Comparison of ENCODE assay signal across 18 mouse cellular contexts in the genomic region with DNA sequence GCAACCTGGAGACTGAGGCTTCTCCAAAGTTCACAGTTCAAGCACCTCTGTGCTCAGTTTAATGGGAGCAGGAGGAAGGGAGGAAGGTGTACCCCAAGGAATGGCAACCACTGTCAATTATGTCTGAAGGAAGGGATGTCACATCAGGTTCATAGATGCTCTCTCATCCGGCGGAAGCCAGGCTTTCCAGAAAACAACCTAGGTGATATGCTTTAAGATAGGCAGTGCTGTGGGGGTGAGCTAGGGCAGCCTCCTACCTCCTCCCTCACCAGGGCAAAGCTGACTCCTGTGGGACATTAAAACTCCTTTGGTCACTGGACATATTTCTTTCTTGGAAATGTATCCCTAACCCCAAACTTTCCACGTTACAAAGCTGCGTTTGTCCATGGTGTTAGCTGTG. TPM values are rescaled to one million over a fixed set of nuclear protein-coding genes. Genes with fewer than 3 reads are reported as not detected.
DNase-seq lines count a peak whose midpoint lies in the region; ATAC-seq lines count a peak whose summit lies in the region.
"Had no signal": no experiment of that assay in that cellular context is flagged by ENCODE, and none has a peak within 500 bp of the region (broad histone marks: within the 10 kb centered on the region; RNA-seq: fewer than 3 reads in every experiment).

No protein-coding gene starts in this region.

- no peak for ATAC-seq in forebrain, embryonic 14.5 days
- ATAC-seq in forebrain, embryonic 11.5 days (replicated peaks; ENCODE audit: low FRiP score), result no peak
- no peak for ATAC-seq in kidney, embryonic 16.5 days (ENCODE audit: low FRiP score, low TSS enrichment)
- peak; percentile 65 for ATAC-seq in inflammation-experienced regulatory T-cells, adult 6 months

- 60% methylated on average over 4 of the region's 4 CpGs for WGBS in forebrain, embryonic 14.5 days
- WGBS in forebrain, embryonic 11.5 days, result 70% methylated on average over 4 of the region's 4 CpGs
- WGBS in kidney, embryonic 16.5 days, result 50% methylated on average over 4 of the region's 4 CpGs

- H3K27me3 ChIP-seq in forebrain, embryonic 14.5 days (replicated peaks; ENCODE audit: control insufficient read depth, insufficient read depth, low read length), result no peaks in the 10 kb centered on the region
- no peaks in the 10 kb centered on the region for H3K27me3 ChIP-seq in forebrain, embryonic 11.5 days (ENCODE audit: control insufficient read depth, insufficient read depth, low read length)
- no peaks in the 10 kb centered on the region for H3K27me3 ChIP-seq in kidney, embryonic 16.5 days (ENCODE audit: insufficient read depth, low read length)
- H3K27me3 ChIP-seq: hindbrain, embryonic 15.5 days; Patski had no signal

- no peaks in the 10 kb centered on the region for H3K9me3 ChIP-seq in forebrain, embryonic 14.5 days (replicated peaks; ENCODE audit: control insufficient read depth, low read length)
- H3K9me3 ChIP-seq in forebrain, embryonic 11.5 days (ENCODE audit: control insufficient read depth, low read length), result no peaks in the 10 kb centered on the region
- H3K9me3 ChIP-seq in kidney, embryonic 16.5 days (ENCODE audit: low read length), result no peaks in the 10 kb centered on the region
- H3K9me3 ChIP-seq: hindbrain, embryonic 15.5 days had no signal

- 0 out of 2 replicates have a peak overlapping the region, but pooled peaks have one; percentile 14 for H3K4me2 ChIP-seq in forebrain, embryonic 14.5 days (ENCODE audit: low read length)
- no peak overlapping the region for H3K4me2 ChIP-seq in forebrain, embryonic 11.5 days (ENCODE audit: low read depth, low read length, severe bottlenecking)
- peak overlapping the region; percentile 24; the same call in 1 of the 2 replicates for H3K4me2 ChIP-seq in kidney, embryonic 16.5 days (replicated peaks; ENCODE audit: low read depth, low read length)
- H3K4me2 ChIP-seq: hindbrain, embryonic 15.5 days; liver, embryonic 11.5 days had no signal

- no peak overlapping the region for H3K27ac ChIP-seq in forebrain, embryonic 14.5 days (ENCODE audit: low read depth, low read length)
- H3K27ac ChIP-seq in forebrain, embryonic 11.5 days (ENCODE audit: low read depth, low read length), result no peak overlapping the region
- H3K27ac ChIP-seq in kidney, embryonic 16.5 days (ENCODE audit: low read length), result peak overlapping the region; percentile 54; the same call in 1 of the 2 replicates
- H3K27ac ChIP-seq: hindbrain, embryonic 15.5 days had no signal

- H3K9ac ChIP-seq in forebrain, embryonic 14.5 days (ENCODE audit: low read length), result no peak overlapping the region
- no peak overlapping the region for H3K9ac ChIP-seq in forebrain, embryonic 11.5 days (ENCODE audit: low read length)
- no peak overlapping the region for H3K9ac ChIP-seq in kidney, embryonic 16.5 days (replicated peaks; ENCODE audit: low read length)
- H3K9ac ChIP-seq: hindbrain, embryonic 15.5 days had no signal

- H3K4me1 ChIP-seq in forebrain, embryonic 14.5 days (ENCODE audit: control insufficient read depth, insufficient read depth, low read length), result peaks cover 11% of the 10 kb centered on the region
- H3K4me1 ChIP-seq in forebrain, embryonic 11.5 days (replicated peaks; ENCODE audit: control insufficient read depth, insufficient read depth, low read length), result no peaks in the 10 kb centered on the region; the same call in 1 of the 2 replicates
- H3K4me1 ChIP-seq in kidney, embryonic 16.5 days (ENCODE audit: insufficient read depth, low read length), result peaks cover 25% of the 10 kb centered on the region

- no peak overlapping the region for H3K4me3 ChIP-seq in forebrain, embryonic 14.5 days (ENCODE audit: low read depth, low read length)
- no peak overlapping the region for H3K4me3 ChIP-seq in forebrain, embryonic 11.5 days (ENCODE audit: low read depth, low read length)
- no peak overlapping the region for H3K4me3 ChIP-seq in kidney, embryonic 16.5 days (ENCODE audit: low read length)
- H3K4me3 ChIP-seq: hindbrain, embryonic 15.5 days; layer of hippocampus, adult 2 months; left cerebral cortex, adult 2 months; myocyte had no signal

- no peak for DNase-seq in forebrain, embryonic 14.5 days (ENCODE audit: low spot score)
- no peak for DNase-seq in forebrain, embryonic 11.5 days (ENCODE audit: low spot score)
- DNase-seq in kidney, postnatal 14 days, result no peak
- peak; percentile 41 for DNase-seq in CD4-positive, CD25-positive, alpha-beta regulatory T cell, adult 2 months (ENCODE audit: low read depth, low spot score)
- no peak for DNase-seq in natural killer cell, adult 2 months (ENCODE audit: low spot score in 2 of 2)
- DNase-seq in lung, postnatal 4 days, result no peak
- DNase-seq: adrenal gland, postnatal 36 days; cerebellum, adult 8-10 months; lung, adult 2 months; thymus, adult 18-20 months had no signal

- H3K36me3 ChIP-seq in forebrain, embryonic 14.5 days (ENCODE audit: control insufficient read depth, insufficient read depth, low read length), result peaks cover 31% of the 10 kb centered on the region
- no peaks in the 10 kb centered on the region; the same call in 1 of the 2 replicates for H3K36me3 ChIP-seq in forebrain, embryonic 11.5 days (ENCODE audit: control insufficient read depth, insufficient read depth, low read length)
- H3K36me3 ChIP-seq in kidney, embryonic 16.5 days (ENCODE audit: insufficient read depth, low read length), result no peaks in the 10 kb centered on the region; the same call in 1 of the 2 replicates

RNA-seq across cellular contexts. Expression of a gene that starts 36.9 kb away (rescaled TPM):
- 17.9 and 20.3 TPM in 2 replicates for polyA plus RNA-seq in forebrain, embryonic 14.5 days (2014; fragmentation: Nextera tagmentation; extraction: Ambion mirVana)
- 35.3 and 36.3 TPM in 2 replicates for polyA plus RNA-seq in forebrain, embryonic 11.5 days (2014; fragmentation: Nextera tagmentation; extraction: Ambion mirVana)
- 8.1 and 9.1 TPM in 2 replicates for polyA plus RNA-seq in kidney, embryonic 16.5 days (2015; fragmentation: Nextera tagmentation; extraction: Ambion mirVana)
- 10 to 100 TPM; 78.8 to 88.1 (median 87.3) TPM for polyA plus RNA-seq in inflammation-experienced regulatory T-cells, adult 6 months (2017; shearing (Covaris generic))

RNA-seq across cellular contexts. Expression of a gene that starts 42.5 kb away (rescaled TPM):
- 13.6 and 14.1 TPM in 2 replicates for polyA plus RNA-seq in forebrain, embryonic 14.5 days (2014; fragmentation: Nextera tagmentation; extraction: Ambion mirVana)
- 4.5 and 5.0 TPM in 2 replicates for polyA plus RNA-seq in forebrain, embryonic 11.5 days (2014; fragmentation: Nextera tagmentation; extraction: Ambion mirVana)
- polyA plus RNA-seq in kidney, embryonic 16.5 days (2015; fragmentation: Nextera tagmentation; extraction: Ambion mirVana), result 16.2 and 17.1 TPM in 2 replicates
- under 1 TPM in 1 of 3 experiments, not detected in 2; 0.30 TPM for polyA plus RNA-seq in inflammation-experienced regulatory T-cells, adult 6 months (2017; shearing (Covaris generic))
- polyA plus RNA-seq: myocyte had no signal
